Mouse (Mus musculus): ENCODE data around the gene Mylpf. TPM values are rescaled to one million over a fixed set of nuclear protein-coding genes. Genes with fewer than 3 reads are reported as not detected.

The Mylpf gene
- total RNA-seq (2012; rRNA removed) (3.0 and 4.2 TPM in 2 replicates), total RNA-seq (2014; rRNA removed) (0.49 and 3.2 TPM in 2 replicates), polyA plus RNA-seq (2012; ENCODE audit: insufficient read length, low read depth) (4.1 and 5.2 TPM in 2 replicates)

DNA sequence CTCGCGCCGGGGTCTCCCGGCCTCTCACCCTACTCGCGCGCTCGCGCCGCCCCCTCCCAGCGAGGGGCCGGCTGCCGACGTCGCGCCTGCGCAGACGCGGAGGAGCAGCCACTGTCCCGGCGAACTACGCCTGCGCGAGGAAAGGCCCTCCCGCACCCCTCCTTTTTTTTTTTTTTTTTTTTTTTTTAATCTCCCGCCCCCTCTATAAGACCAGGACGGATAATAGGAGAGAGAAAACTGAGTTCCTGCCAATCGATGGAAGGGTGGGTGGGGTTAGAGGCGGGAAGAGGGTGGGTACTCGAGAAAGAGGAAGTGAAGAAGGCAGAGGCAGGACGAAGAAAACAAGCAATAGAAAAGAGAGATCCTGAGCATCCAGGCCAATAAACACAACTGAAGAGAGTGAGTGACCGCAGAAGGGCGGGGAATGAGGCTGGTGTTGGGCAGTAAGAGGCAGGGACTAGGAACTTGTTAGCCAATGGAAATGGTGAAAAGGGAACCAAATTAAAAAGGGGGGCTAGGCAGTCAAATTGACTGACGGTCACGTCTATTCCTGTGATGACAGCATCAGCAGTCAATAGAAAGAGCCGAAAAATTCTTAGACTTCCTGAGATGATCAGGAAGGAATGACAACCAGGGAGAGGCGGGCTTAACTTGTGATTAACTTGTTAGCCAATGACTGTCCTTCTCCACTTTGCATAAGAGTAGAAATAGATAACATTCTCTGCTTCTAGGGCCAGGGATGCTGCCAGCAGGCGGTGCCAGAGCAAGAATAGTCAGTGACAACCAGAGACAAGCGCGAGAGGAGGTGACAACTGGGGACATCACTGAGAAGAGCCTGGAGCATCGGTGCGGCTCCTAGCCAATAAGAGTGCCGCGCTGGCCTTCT, at the start of gene Mylpf:
Gene Mylpf (plus strand): TSS at position 338 of the 886 bp plus-strand sequence.
- H3K9ac ChIP-seq (ENCODE audit: insufficient read depth, low read depth): peak within 1 kb of the TSS; percentile 85
- TF ChIP-seq MYC (IDR thresholded peaks at IDR 0.05; ENCODE audit: low read depth, low read length) (peak; percentile 6; the same call in 1 of the 2 replicates), NELFE (IDR thresholded peaks at IDR 0.05; ENCODE audit: low read depth, low read length) (peak; percentile 75), ZNF384 (IDR thresholded peaks at IDR 0.05; ENCODE audit: low read depth, low read length) (peak; percentile 98), MAFK (IDR thresholded peaks at IDR 0.05; ENCODE audit: insufficient replicate concordance, low read length) (no peak), GABPA (IDR thresholded peaks at IDR 0.05; ENCODE audit: insufficient replicate concordance, low read depth, low read length) (no peak), MAZ (IDR thresholded peaks at IDR 0.05; ENCODE audit: low read depth, low read length) (peak; percentile 95), POLR2A (IDR thresholded peaks at IDR 0.05; ENCODE audit: low read depth, low read length) (peak; percentile 97), ETS1 (conservative IDR thresholded peaks at IDR 0.05; ENCODE audit: low read depth, low read length) (no peak; the same call in 1 of the 2 replicates), SMC3 (IDR thresholded peaks at IDR 0.05; ENCODE audit: low read depth, low read length) (peak; percentile 70), USF2 (conservative IDR thresholded peaks at IDR 0.05; ENCODE audit: low read depth, low read length) (no peak), KAT2A (IDR thresholded peaks at IDR 0.05; ENCODE audit: insufficient replicate concordance, low read length) (peak; percentile 72; the same call in 1 of the 2 replicates), JUND (conservative IDR thresholded peaks at IDR 0.05; ENCODE audit: low read depth, low read length) (peak; percentile 21; the same call in 1 of the 2 replicates), TCF12 (IDR thresholded peaks at IDR 0.05; ENCODE audit: low read depth, low read length) (peak; percentile 74; the same call in 1 of the 2 replicates), NRF1 (IDR thresholded peaks at IDR 0.05; ENCODE audit: low read depth, low read length) (peak; percentile 90), E2F4 (IDR thresholded peaks at IDR 0.05; ENCODE audit: insufficient replicate concordance, low read depth, low read length) (0 out of 2 replicates have a peak, but pooled peaks have one; percentile 67), RAD21 (IDR thresholded peaks at IDR 0.05; ENCODE audit: low read depth, low read length) (peak; percentile 28), USF1 (IDR thresholded peaks at IDR 0.05; ENCODE audit: low read depth, low read length) (no peak), SIN3A (IDR thresholded peaks at IDR 0.05; ENCODE audit: low read length) (peak; percentile 79), PAX5 (IDR thresholded peaks at IDR 0.05; ENCODE audit: low read length) (no peak), ZC3H11A (IDR thresholded peaks at IDR 0.05; ENCODE audit: low read depth, low read length) (no peak), CTCF (conservative IDR thresholded peaks at IDR 0.05 in 1 of 2, IDR thresholded peaks at IDR 0.05 in 1 of 2; ENCODE audit: low read depth in 2 of 2, low read length in 2 of 2) (peak; percentile 8 to 78; a peak in 2 of 4 replicates), ELF1 (IDR thresholded peaks at IDR 0.05; ENCODE audit: low read depth, low read length) (peak; percentile 82), HCFC1 (IDR thresholded peaks at IDR 0.05; ENCODE audit: low read depth, low read length) (peak; percentile 73), BHLHE40 (IDR thresholded peaks at IDR 0.05; ENCODE audit: low read depth, low read length) (peak; percentile 29; the same call in 1 of the 2 replicates), EP300 (IDR thresholded peaks at IDR 0.05; ENCODE audit: low read length) (no peak), CHD2 (IDR thresholded peaks at IDR 0.05; ENCODE audit: low read length) (peak; percentile 93), MXI1 (IDR thresholded peaks at IDR 0.05; ENCODE audit: low read depth, low read length) (peak; percentile 76), ZMIZ1 (IDR thresholded peaks at IDR 0.05; ENCODE audit: low read depth, low read length) (peak; percentile 80), UBTF (IDR thresholded peaks at IDR 0.05; ENCODE audit: low read depth, low read length) (no peak; the same call in 1 of the 2 replicates), TBP (conservative IDR thresholded peaks at IDR 0.05; ENCODE audit: low read depth, low read length) (peak; percentile 95), MEF2A (IDR thresholded peaks at IDR 0.05; ENCODE audit: borderline replicate concordance, low read depth, low read length) (peak; percentile 66), RCOR1 (conservative IDR thresholded peaks at IDR 0.05; ENCODE audit: low read depth, low read length) (no peak), CHD1 (IDR thresholded peaks at IDR 0.05; ENCODE audit: low read depth, low read length) (no peak), MAX (IDR thresholded peaks at IDR 0.05; ENCODE audit: low read length) (peak; percentile 40; the same call in 1 of the 2 replicates)
- peak within 1 kb of the TSS; percentile 91 for H3K4me2 ChIP-seq (ENCODE audit: insufficient read depth, low read depth, poor library complexity, severe bottlenecking)
- peak within 1 kb of the TSS; percentile 51 for H3K27ac ChIP-seq (ENCODE audit: insufficient read depth, low read depth)
- dilution Hi-C loops (cut with MboI; ENCODE audit: extremely low pct_ligation_motif_present, extremely low pct_unique_long_range_greater_than_20kb, low sequenced_read_pairs): no loop called here
- in situ Hi-C loops (cut with MboI; ENCODE audit: low pct_ligation_motif_present, low pct_unique_long_range_greater_than_20kb, low sequenced_read_pairs): no loop called here
- DNase-seq (ENCODE audit: extremely low read depth): peak; percentile 100
- H3K79me2 ChIP-seq (replicated peaks; ENCODE audit: control insufficient read depth, extremely low read depth, insufficient read depth, poor library complexity, severe bottlenecking): peaks cover 35% of the 10 kb centered on the region
- H3K9me3 ChIP-seq (replicated peaks; ENCODE audit: low read length): no peaks in the 10 kb centered on the region
- H3K36me3 ChIP-seq (replicated peaks in 1 of 2; ENCODE audit: control insufficient read depth in 1 of 2, insufficient read depth in 1 of 2, low read length in 1 of 2): peaks cover 8 to 26% of the 10 kb centered on the region in 2 experiments
- H3K4me3 ChIP-seq (replicated peaks in 1 of 3; ENCODE audit: low read depth in 2 of 3, low read length in 2 of 3, poor library complexity in 1 of 3): peak within 1 kb of the TSS; percentile 68 to 90 (median 79)
- H3K27me3 ChIP-seq (replicated peaks): no peaks in the 10 kb centered on the region
- H3K4me1 ChIP-seq (ENCODE audit: control insufficient read depth in 1 of 2, insufficient read depth in 2 of 2): peaks cover 8 to 40% of the 10 kb centered on the region in 2 experiments

All from CH12.LX (cell line).